Mouse (Mus musculus) ES-Bruce4 (cell line): ENCODE measurements around the gene Pik3r6. TPM values are rescaled to one million over a fixed set of nuclear protein-coding genes. Genes with fewer than 3 reads are reported as not detected.

Experiments
- H3K27ac ChIP-seq: 2 replicates; pipeline ENCODE4 v1.5.1; 2012; ENCODE audit warnings: low read length, inconsistent platforms; ENCODE audit not compliant: insufficient read depth
- H3K27me3 ChIP-seq: 2 replicates; pipeline ENCODE4 v1.6.1; 2012; ENCODE audit warnings: mild to moderate bottlenecking, low read length, inconsistent platforms; ENCODE audit not compliant: control insufficient read depth, poor library complexity, insufficient read depth, severe bottlenecking
- H3K36me3 ChIP-seq: 2 replicates; pipeline ENCODE4 v1.6.1; 2012; ENCODE audit warnings: inconsistent platforms, mild to moderate bottlenecking, low read length, moderate library complexity; ENCODE audit not compliant: control insufficient read depth, poor library complexity, insufficient read depth, severe bottlenecking
- H3K4me1 ChIP-seq: one replicate; pipeline ENCODE4 v1.8.1; 2011; ENCODE audit warnings: low read length; ENCODE audit not compliant: control insufficient read depth, insufficient read depth
- H3K4me3 ChIP-seq: 2 replicates; pipeline ENCODE4 v1.5.1; 2011; ENCODE audit warnings: low read depth, mild to moderate bottlenecking, low read length
- H3K9ac ChIP-seq: 2 replicates; pipeline ENCODE4 v1.6.1; 2012; ENCODE audit warnings: low read depth, mild to moderate bottlenecking, inconsistent platforms; ENCODE audit not compliant: poor library complexity, severe bottlenecking
- H3K9me3 ChIP-seq: replicated peaks from 2 replicates; pipeline ENCODE4 v1.6.1; 2012; ENCODE audit warnings: mild to moderate bottlenecking, low read length, inconsistent platforms; ENCODE audit not compliant: control insufficient read depth, poor library complexity, insufficient read depth, severe bottlenecking
- CTCF ChIP-seq: IDR thresholded peaks from one replicate; pipeline ENCODE4 v1.8.1; 2011; ENCODE audit warnings: low read depth, low read length
- EP300 ChIP-seq: IDR thresholded peaks from 2 replicates; pipeline ENCODE4 v1.6.1; 2011; ENCODE audit warnings: low read depth, low read length; ENCODE audit not compliant: insufficient read depth
- POLR2A ChIP-seq: IDR thresholded peaks from one replicate; pipeline ENCODE4 v1.8.1; 2011; ENCODE audit warnings: low read length; ENCODE audit not compliant: insufficient read depth
- polyA plus RNA-seq: library from polyadenylated mRNA; stranded (reverse); fragments of >200 nt; gene quantifications from 2 replicates; pipeline ENCODE4 v1.2.4, GENCODE M21; 2011; ENCODE audit warnings: low read depth; ENCODE audit not compliant: missing spikeins, insufficient read depth, insufficient read length

Pik3r6 gene
- polyA plus RNA-seq, 1 experiment = not detected

- Histone ChIP-seq H3K9me3 (no peaks in the 10 kb centered on the region), H3K9ac (no peak overlapping the region), H3K4me3 (no peak overlapping the region), H3K36me3 (no peaks in the 10 kb centered on the region), H3K27ac (no peak overlapping the region), H3K27me3 (no peaks in the 10 kb centered on the region), H3K4me1 (no peaks in the 10 kb centered on the region)
- TF ChIP-seq CTCF (no peak), POLR2A (no peak), EP300 (no peak)
Observed at GRCm38 (mm10) chr11:68550358-68550757, 47.5 kb downstream of the Pik3r6 start.

- H3K27me3 ChIP-seq = no peaks in the 10 kb centered on the region
- no peaks in the 10 kb centered on the region for H3K9me3 ChIP-seq
- H3K4me1 ChIP-seq = no peaks in the 10 kb centered on the region
- H3K9ac ChIP-seq = no peak overlapping the region
- H3K27ac ChIP-seq = no peak overlapping the region
- no peaks in the 10 kb centered on the region for H3K36me3 ChIP-seq
- TF ChIP-seq CTCF = peak; percentile 54
- TF ChIP-seq POLR2A = no peak
- TF ChIP-seq EP300 = no peak
- H3K4me3 ChIP-seq = no peak overlapping the region
Observed at GRCm38 (mm10) chr11:68553981-68554471, 51.2 kb downstream of the Pik3r6 start.

GRCm38 (mm10) chr11:68555918-68556584 lies 53.2 kb downstream of the Pik3r6 start, which contains the start of gene Mfsd6l:
TSS of gene Mfsd6l (plus strand) at chr11:68556186.
- H3K27ac ChIP-seq = no peak within 1 kb of the TSS
- no peaks in the 10 kb centered on the region for H3K27me3 ChIP-seq
- TF ChIP-seq CTCF = peak; percentile 95
- TF ChIP-seq POLR2A = no peak
- H3K36me3 ChIP-seq = no peaks in the 10 kb centered on the region
- peak within 1 kb of the TSS; percentile 7; the same call in 1 of the 2 replicates for H3K9ac ChIP-seq
- no peaks in the 10 kb centered on the region for H3K9me3 ChIP-seq
- H3K4me1 ChIP-seq = no peaks in the 10 kb centered on the region
- H3K4me3 ChIP-seq = peak within 1 kb of the TSS; percentile 70

GRCm38 (mm10) chr11:68559546-68559945 lies 56.7 kb downstream of the Pik3r6 start:
- Histone ChIP-seq H3K9ac (no peak overlapping the region), H3K27ac (no peak overlapping the region), H3K36me3 (no peaks in the 10 kb centered on the region), H3K4me1 (no peaks in the 10 kb centered on the region), H3K27me3 (no peaks in the 10 kb centered on the region), H3K4me3 (no peak overlapping the region), H3K9me3 (no peaks in the 10 kb centered on the region)
- TF ChIP-seq CTCF = peak; percentile 27
- no peak for TF ChIP-seq POLR2A
- no peak for TF ChIP-seq EP300

- Histone ChIP-seq H3K9ac (no peak overlapping the region), H3K27me3 (no peaks in the 10 kb centered on the region), H3K4me3 (no peak overlapping the region), H3K36me3 (no peaks in the 10 kb centered on the region), H3K9me3 (no peaks in the 10 kb centered on the region), H3K4me1 (no peaks in the 10 kb centered on the region), H3K27ac (no peak overlapping the region)
- TF ChIP-seq CTCF = no peak
- TF ChIP-seq EP300 = no peak
- TF ChIP-seq POLR2A = no peak
Observed at GRCm38 (mm10) chr11:68561957-68562950, 59.4 kb downstream of the Pik3r6 start.
